Mouse (Mus musculus) kidney, embryonic 16.5 days (tissue): Measurements from ENCODE around the gene Rxylt1. TPM values are rescaled to one million over a fixed set of nuclear protein-coding genes. Genes with fewer than 3 reads are reported as not detected.
A peak's percentile ranks its signal among the peaks of the same experiment; 100 is the strongest.

ENCODE experiments used
- ATAC-seq: fragments of 200-750 bp; cut with Nextera tagmentation; 2 replicates; pipeline ENCODE4 v1.8.0; 2017; ENCODE audit warnings: moderate TSS enrichment; ENCODE audit not compliant: low FRiP score, low TSS enrichment
- H3K27ac ChIP-seq: fragments of 300-500 bp; sonication (generic); 2 replicates; pipeline ENCODE4 v1.5.1; 2014; ENCODE audit warnings: low read length
- H3K27me3 ChIP-seq: fragments of 300-500 bp; sonication (generic); 2 replicates; pipeline ENCODE4 v1.6.1; 2014; ENCODE audit warnings: low read length, control low read depth, mixed read lengths; ENCODE audit not compliant: insufficient read depth
- H3K36me3 ChIP-seq: fragments of 300-500 bp; sonication (generic); 2 replicates; pipeline ENCODE4 v1.6.1; 2014; ENCODE audit warnings: low read length, control low read depth, mixed read lengths; ENCODE audit not compliant: insufficient read depth
- H3K4me1 ChIP-seq: fragments of 300-500 bp; sonication (generic); 2 replicates; pipeline ENCODE4 v1.6.1; 2014; ENCODE audit warnings: low read length, control low read depth, mixed read lengths; ENCODE audit not compliant: insufficient read depth
- H3K4me2 ChIP-seq: fragments of 300-500 bp; sonication (generic); replicated peaks from 2 replicates; pipeline ENCODE4 v1.6.1; 2014; ENCODE audit warnings: low read depth, low read length
- H3K4me3 ChIP-seq: fragments of 300-500 bp; sonication (generic); 2 replicates; pipeline ENCODE4 v1.5.1; 2014; ENCODE audit warnings: mild to moderate bottlenecking, low read length
- H3K9ac ChIP-seq: fragments of 300-500 bp; sonication (generic); replicated peaks from 2 replicates; pipeline ENCODE4 v1.6.1; 2014; ENCODE audit warnings: low read length
- H3K9me3 ChIP-seq: fragments of 300-500 bp; sonication (generic); 2 replicates; pipeline ENCODE4 v1.6.1; 2016; ENCODE audit warnings: low read length, control low read depth
- WGBS: fragments of 180-500 bp; shearing (Covaris S2); extraction: QIAGEN DNeasy Blood & Tissue Kit; methylation state at CpG from one replicate; pipeline ENCODE4 v1.1.7; 2014; 5-methylcytosine and 5-hydroxymethylcytosine counted together
- polyA plus RNA-seq: library from polyadenylated mRNA; unstranded; fragments of >200 nt; fragmentation: Nextera tagmentation; extraction: Ambion mirVana; gene quantifications from 2 replicates; pipeline ENCODE4 v1.2.1, GENCODE M21; 2015

The Rxylt1 gene
- polyA plus RNA-seq, 1 experiment from 2014 or later, result 51.5 TPM

- Histone ChIP-seq H3K9ac (peak overlapping the region; percentile 93), H3K27ac (peak overlapping the region; percentile 95), H3K27me3 (no peaks in the 10 kb centered on the region), H3K4me3 (peak overlapping the region; percentile 85), H3K4me1 (peaks cover 8% of the 10 kb centered on the region), H3K9me3 (no peaks in the 10 kb centered on the region), H3K4me2 (peak overlapping the region; percentile 79), H3K36me3 (0 out of 2 replicates have a peak, but pooled peaks cover 10% of the 10 kb centered on the region)
- ATAC-seq, result peak; percentile 81
- WGBS, result 0% methylated on average over 48 of the region's 48 CpGs
Measured at GRCm38 (mm10) chr10:122096462-122096979, 650 bp downstream of the Rxylt1 start.

- no peak overlapping the region for H3K4me2 ChIP-seq
- 98% methylated on average over 1 of the region's 1 CpGs for WGBS
- peaks cover 3% of the 10 kb centered on the region for H3K4me1 ChIP-seq
- H3K27me3 ChIP-seq, result no peaks in the 10 kb centered on the region
- no peak overlapping the region for H3K4me3 ChIP-seq
- H3K9me3 ChIP-seq, result peaks cover 14% of the 10 kb centered on the region
- no peak overlapping the region for H3K27ac ChIP-seq
- no peak overlapping the region for H3K9ac ChIP-seq
- ATAC-seq, result no peak
- peaks cover 37% of the 10 kb centered on the region for H3K36me3 ChIP-seq
Measured at GRCm38 (mm10) chr10:122090472-122090871, 6.7 kb downstream of the Rxylt1 start.

GRCm38 (mm10) chr10:122081352-122081751 is 15.8 kb downstream of the Rxylt1 start:
- Histone ChIP-seq H3K27ac (no peak overlapping the region), H3K4me1 (no peaks in the 10 kb centered on the region), H3K9me3 (no peaks in the 10 kb centered on the region), H3K36me3 (peaks cover 8% of the 10 kb centered on the region; the same call in 1 of the 2 replicates), H3K9ac (no peak overlapping the region), H3K4me3 (no peak overlapping the region), H3K4me2 (no peak overlapping the region), H3K27me3 (no peaks in the 10 kb centered on the region)
- ATAC-seq, result no peak
- WGBS, result 89% methylated on average over 1 of the region's 1 CpGs

- Histone ChIP-seq H3K4me3 (no peak overlapping the region), H3K27me3 (no peaks in the 10 kb centered on the region), H3K36me3 (no peaks in the 10 kb centered on the region), H3K27ac (no peak overlapping the region), H3K9me3 (no peaks in the 10 kb centered on the region), H3K4me1 (no peaks in the 10 kb centered on the region), H3K9ac (no peak overlapping the region), H3K4me2 (no peak overlapping the region)
- no peak for ATAC-seq
Measured at GRCm38 (mm10) chr10:122069153-122069552, 28.0 kb downstream of the Rxylt1 start.

- no peaks in the 10 kb centered on the region for H3K27me3 ChIP-seq
- no peak overlapping the region for H3K4me2 ChIP-seq
- H3K4me3 ChIP-seq, result no peak overlapping the region
- WGBS, result 88% methylated on average over 6 of the region's 6 CpGs
- H3K9ac ChIP-seq, result no peak overlapping the region
- H3K9me3 ChIP-seq, result no peaks in the 10 kb centered on the region
- H3K36me3 ChIP-seq, result no peaks in the 10 kb centered on the region
- H3K27ac ChIP-seq, result no peak overlapping the region
- no peaks in the 10 kb centered on the region for H3K4me1 ChIP-seq
- ATAC-seq, result no peak
Measured at GRCm38 (mm10) chr10:122055826-122056225, 41.3 kb downstream of the Rxylt1 start.

GRCm38 (mm10) chr10:122054535-122054934 is 42.6 kb downstream of the Rxylt1 start:
- Histone ChIP-seq H3K4me3 (no peak overlapping the region), H3K36me3 (no peaks in the 10 kb centered on the region), H3K9me3 (no peaks in the 10 kb centered on the region), H3K27me3 (no peaks in the 10 kb centered on the region), H3K27ac (no peak overlapping the region), H3K9ac (no peak overlapping the region), H3K4me1 (no peaks in the 10 kb centered on the region), H3K4me2 (no peak overlapping the region)
- 14% methylated on average over 8 of the region's 8 CpGs for WGBS
- ATAC-seq, result peak; percentile 71

GRCm38 (mm10) chr10:122051831-122052230 is 45.3 kb downstream of the Rxylt1 start:
- no peaks in the 10 kb centered on the region for H3K9me3 ChIP-seq
- H3K4me3 ChIP-seq, result no peak overlapping the region
- H3K9ac ChIP-seq, result no peak overlapping the region
- no peak overlapping the region for H3K4me2 ChIP-seq
- 0 out of 2 replicates have a peak, but pooled peaks cover 3% of the 10 kb centered on the region for H3K27me3 ChIP-seq
- H3K4me1 ChIP-seq, result no peaks in the 10 kb centered on the region
- 33% methylated on average over 6 of the region's 6 CpGs for WGBS
- no peak overlapping the region for H3K27ac ChIP-seq
- no peak for ATAC-seq
- H3K36me3 ChIP-seq, result no peaks in the 10 kb centered on the region

GRCm38 (mm10) chr10:122047727-122048365 is 49.3 kb downstream of the Rxylt1 start:
- Histone ChIP-seq H3K4me1 (peaks cover 4% of the 10 kb centered on the region), H3K27ac (peak overlapping the region; percentile 86), H3K4me3 (peak overlapping the region; percentile 80), H3K9me3 (no peaks in the 10 kb centered on the region), H3K27me3 (0 out of 2 replicates have a peak, but pooled peaks cover 3% of the 10 kb centered on the region), H3K9ac (peak overlapping the region; percentile 91), H3K36me3 (no peaks in the 10 kb centered on the region), H3K4me2 (peak overlapping the region; percentile 83)
- 16% methylated on average over 33 of the region's 44 CpGs for WGBS
- peak; percentile 84 for ATAC-seq

GRCm38 (mm10) chr10:122046904-122047726 is 50.1 kb downstream of the Rxylt1 start, which contains the start of gene Srgap1:
Srgap1 (minus strand) TSS chr10:122047315.
- peak within 1 kb of the TSS; percentile 91 for H3K9ac ChIP-seq
- under 1% methylated on average over 54 of the region's 79 CpGs for WGBS
- H3K36me3 ChIP-seq, result no peaks in the 10 kb centered on the region
- peaks cover 4% of the 10 kb centered on the region for H3K4me1 ChIP-seq
- 0 out of 2 replicates have a peak, but pooled peaks cover 3% of the 10 kb centered on the region for H3K27me3 ChIP-seq
- no peaks in the 10 kb centered on the region for H3K9me3 ChIP-seq
- peak within 1 kb of the TSS; percentile 80 for H3K4me3 ChIP-seq
- peak within 1 kb of the TSS; percentile 86 for H3K27ac ChIP-seq
- H3K4me2 ChIP-seq, result peak within 1 kb of the TSS; percentile 83
- peak; percentile 89 for ATAC-seq
